Mouse (Mus musculus) CH12.LX (cell line): ENCODE results near the gene Hoxd4. TPM values are rescaled to one million over a fixed set of nuclear protein-coding genes. Genes with fewer than 3 reads are reported as not detected.

Source experiments
- DNase-seq: peaks from one replicate; pipeline ENCODE4 v3.0.0-alpha.2; 2013; ENCODE audit errors: extremely low read depth
- H3K27ac ChIP-seq: 2 replicates; pipeline ENCODE4 v1.5.1; 2012; ENCODE audit warnings: low read depth, mild to moderate bottlenecking, control low read depth, moderate library complexity; ENCODE audit not compliant: insufficient read depth
- H3K27me3 ChIP-seq: replicated peaks from 2 replicates; pipeline ENCODE3; 2012; ENCODE audit warnings: inconsistent platforms
- H3K36me3 ChIP-seq, 2 experiments: replicated peaks in 1 of 2; 2 replicates each; pipeline versions ENCODE3 to v1.6.1; 2012; ENCODE audit warnings: inconsistent platforms in 1 of 2, low read length in 1 of 2, mild to moderate bottlenecking in 1 of 2, mixed read lengths in 1 of 2, moderate library complexity in 1 of 2; ENCODE audit not compliant: control insufficient read depth in 1 of 2, insufficient read depth in 1 of 2
- H3K4me1 ChIP-seq, 2 experiments: 2 replicates each; pipeline ENCODE4 v1.6.1; 2012; ENCODE audit warnings: inconsistent platforms in 1 of 2, moderate library complexity in 1 of 2; ENCODE audit not compliant: insufficient read depth in 2 of 2, control insufficient read depth in 1 of 2
- H3K4me2 ChIP-seq: 2 replicates; pipeline ENCODE4 v1.6.1; 2012; ENCODE audit warnings: low read depth, mild to moderate bottlenecking, control low read depth; ENCODE audit not compliant: poor library complexity, insufficient read depth, severe bottlenecking
- H3K4me3 ChIP-seq, 3 experiments: fragments of 150-350 bp in 1 of 3; sonication (generic) in 1 of 3; replicated peaks in 1 of 3; 2 replicates each; pipeline versions ENCODE3 to v1.5.1; 2011 to 2012; ENCODE audit warnings: low read depth in 2 of 3, low read length in 2 of 3, mild to moderate bottlenecking in 2 of 3, moderate library complexity in 2 of 3, control low read depth in 1 of 3, improper control_type of control experiment in 1 of 3, inconsistent platforms in 1 of 3, mixed read lengths in 1 of 3; ENCODE audit not compliant: poor library complexity in 1 of 3
- H3K79me2 ChIP-seq: replicated peaks from 2 replicates; pipeline ENCODE4 v1.6.1; 2012; ENCODE audit warnings: mild to moderate bottlenecking, moderate library complexity; ENCODE audit not compliant: control insufficient read depth, poor library complexity, insufficient read depth, severe bottlenecking; ENCODE audit errors: extremely low read depth
- H3K9ac ChIP-seq: 2 replicates; pipeline ENCODE4 v1.6.1; 2012; ENCODE audit warnings: low read depth, mild to moderate bottlenecking, control low read depth, moderate library complexity; ENCODE audit not compliant: insufficient read depth
- H3K9me3 ChIP-seq: replicated peaks from 2 replicates; pipeline ENCODE3; 2012; ENCODE audit warnings: low read length, inconsistent platforms, mixed read lengths
- BHLHE40 ChIP-seq: IDR thresholded peaks from 2 replicates; pipeline ENCODE4 v1.6.1; 2011; ENCODE audit warnings: mild to moderate bottlenecking, low read depth, low read length, improper control_type of control experiment
- CHD2 ChIP-seq: IDR thresholded peaks from 2 replicates; pipeline ENCODE4 v1.6.1; 2011; ENCODE audit warnings: low read length, improper control_type of control experiment
- CTCF ChIP-seq, 2 experiments: IDR thresholded peaks in 1 of 2; conservative IDR thresholded peaks in 1 of 2; 2 replicates each; pipeline ENCODE4 v1.5.1; 2011 to 2012; ENCODE audit warnings: low read depth in 2 of 2, low read length in 2 of 2, improper control_type of control experiment in 1 of 2, inconsistent platforms in 1 of 2, mild to moderate bottlenecking in 1 of 2, moderate library complexity in 1 of 2
- E2F4 ChIP-seq: IDR thresholded peaks from 2 replicates; pipeline ENCODE4 v1.6.1; 2011; ENCODE audit warnings: low read depth, low read length, improper control_type of control experiment; ENCODE audit not compliant: insufficient replicate concordance
- EP300 ChIP-seq: IDR thresholded peaks from 2 replicates; pipeline ENCODE4 v1.6.1; 2011; ENCODE audit warnings: low read length, improper control_type of control experiment
- ETS1 ChIP-seq: conservative IDR thresholded peaks from 2 replicates; pipeline ENCODE4 v1.6.1; 2012; ENCODE audit warnings: low read depth, mild to moderate bottlenecking, inconsistent platforms, low read length, improper control_type of control experiment, moderate library complexity
- KAT2A ChIP-seq: IDR thresholded peaks from 2 replicates; pipeline ENCODE4 v1.6.1; 2012; ENCODE audit warnings: low read length, improper control_type of control experiment, inconsistent platforms; ENCODE audit not compliant: insufficient replicate concordance
- MAFK ChIP-seq: IDR thresholded peaks from 2 replicates; pipeline ENCODE4 v1.6.1; 2011; ENCODE audit warnings: low read length, improper control_type of control experiment; ENCODE audit not compliant: insufficient replicate concordance
- MAZ ChIP-seq: IDR thresholded peaks from 2 replicates; pipeline ENCODE4 v1.6.1; 2012; ENCODE audit warnings: low read depth, mild to moderate bottlenecking, inconsistent platforms, low read length, improper control_type of control experiment, moderate library complexity
- MYC ChIP-seq: IDR thresholded peaks from 2 replicates; pipeline ENCODE4 v1.6.1; 2011; ENCODE audit warnings: low read depth, mild to moderate bottlenecking, improper control_type of control experiment, low read length
- NELFE ChIP-seq: IDR thresholded peaks from 2 replicates; pipeline ENCODE4 v1.6.1; 2011; ENCODE audit warnings: low read depth, low read length, improper control_type of control experiment
- PAX5 ChIP-seq: IDR thresholded peaks from 2 replicates; pipeline ENCODE4 v1.6.1; 2012; ENCODE audit warnings: low read length, inconsistent platforms, mixed read lengths
- POLR2A ChIP-seq: IDR thresholded peaks from 2 replicates; pipeline ENCODE4 v1.6.1; 2011; ENCODE audit warnings: low read depth, mild to moderate bottlenecking, improper control_type of control experiment, low read length
- POLR2AphosphoS2 ChIP-seq: IDR thresholded peaks from 2 replicates; pipeline ENCODE4 v1.6.1; 2011; ENCODE audit warnings: low read depth, low read length, improper control_type of control experiment
- RCOR1 ChIP-seq: conservative IDR thresholded peaks from 2 replicates; pipeline ENCODE4 v1.6.1; 2012; ENCODE audit warnings: low read depth, mild to moderate bottlenecking, inconsistent platforms, low read length, improper control_type of control experiment
- SIN3A ChIP-seq: IDR thresholded peaks from 2 replicates; pipeline ENCODE4 v1.6.1; 2012; ENCODE audit warnings: low read length, improper control_type of control experiment, inconsistent platforms
- TBP ChIP-seq: conservative IDR thresholded peaks from 2 replicates; pipeline ENCODE4 v1.6.1; 2011; ENCODE audit warnings: low read depth, low read length, improper control_type of control experiment
- ZC3H11A ChIP-seq: IDR thresholded peaks from 2 replicates; pipeline ENCODE4 v1.6.1; 2012; ENCODE audit warnings: low read depth, mild to moderate bottlenecking, inconsistent platforms, low read length, improper control_type of control experiment
- ZKSCAN1 ChIP-seq: IDR thresholded peaks from 2 replicates; pipeline ENCODE4 v1.6.1; 2012; ENCODE audit warnings: low read depth, inconsistent platforms, low read length, improper control_type of control experiment, borderline replicate concordance
- ZNF384 ChIP-seq: IDR thresholded peaks from 2 replicates; pipeline ENCODE4 v1.6.1; 2012; ENCODE audit warnings: low read depth, low read length, improper control_type of control experiment, inconsistent platforms
- dilution Hi-C: fragments of 300-500 bp; cut with MboI; formaldehyde crosslinking; loops from 2 replicates; pipeline ENCODE4 v1.14.3; 2020; ENCODE audit warnings: low sequenced_read_pairs; ENCODE audit not compliant: extremely low pct_unique_long_range_greater_than_20kb, extremely low pct_ligation_motif_present
- in situ Hi-C: fragments of 300-500 bp; cut with MboI; formaldehyde crosslinking; loops from 3 replicates; pipeline ENCODE4 v1.14.3; 2019; ENCODE audit warnings: low sequenced_read_pairs, low pct_ligation_motif_present, low pct_unique_long_range_greater_than_20kb, mixed read lengths
- polyA plus RNA-seq: library from polyadenylated mRNA; unstranded; fragments of >175 nt; gene quantifications from 2 replicates; pipeline ENCODE4 v1.2.1, GENCODE M21; 2012; ENCODE audit warnings: low read depth; ENCODE audit not compliant: insufficient read length
- total RNA-seq, 2 experiments: library from RNA; depleted of rRNA; stranded (reverse); fragments of 300-350 nt in 1 of 2; fragments of >200 nt in 1 of 2; gene quantifications; 2 replicates each; pipeline ENCODE4 v1.2.3; 2012 to 2014

Hoxd4 gene
- total and polyA plus RNA-seq, 3 experiments = 6.0 to 9.8 (median 6.3) TPM

DNA sequence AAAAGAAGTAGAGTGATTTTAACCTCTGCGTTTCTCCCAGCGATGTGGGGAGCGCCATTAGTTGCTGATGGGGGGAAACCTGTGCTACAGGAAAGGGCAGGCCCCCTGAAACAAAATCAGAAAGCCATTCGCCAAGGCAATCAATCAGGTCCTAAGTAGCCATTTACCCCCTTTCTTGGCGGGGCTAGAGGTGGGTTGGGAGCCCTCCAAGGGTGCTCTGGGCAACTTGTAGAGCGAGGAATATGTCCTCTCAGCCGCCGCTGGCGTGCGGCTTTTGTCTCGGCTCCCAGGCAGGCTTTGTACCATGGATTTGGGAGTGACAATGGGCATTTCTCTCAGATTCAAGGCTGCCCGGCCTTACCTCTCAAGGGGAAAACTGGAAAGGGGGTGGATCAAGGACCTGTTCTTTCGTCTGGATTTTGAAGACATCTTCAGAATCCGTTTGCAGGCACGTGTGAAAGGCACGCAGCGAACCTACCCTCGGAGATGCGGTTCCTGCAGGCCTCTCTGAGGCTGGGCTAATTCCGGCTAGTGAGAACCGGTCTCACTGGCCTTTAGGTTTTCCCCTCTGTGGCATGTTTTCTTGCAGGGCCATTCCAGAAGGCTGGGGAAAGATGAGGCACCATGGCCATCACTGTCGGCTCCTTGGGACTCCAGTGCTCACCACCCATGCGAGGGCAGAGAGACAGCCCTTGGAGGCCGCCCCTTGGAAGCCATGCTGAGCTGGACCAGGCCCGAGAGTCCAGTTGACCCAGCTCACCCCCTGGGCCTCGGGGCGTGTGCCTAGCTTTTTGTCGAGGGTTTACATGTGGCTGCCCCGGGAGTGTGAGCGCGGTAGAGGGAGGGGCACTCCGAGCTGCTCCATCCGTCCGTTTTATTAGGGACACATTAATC lies 15.0 kb upstream of the Hoxd4 start:
- no peak overlapping the region for H3K4me3 ChIP-seq
- H3K4me2 ChIP-seq = no peak overlapping the region
- no peaks in the 10 kb centered on the region for H3K36me3 ChIP-seq
- peaks cover 19% of the 10 kb centered on the region for H3K9me3 ChIP-seq
- no peak for DNase-seq
- no peaks in the 10 kb centered on the region for H3K79me2 ChIP-seq
- H3K27ac ChIP-seq = no peak overlapping the region
- dilution Hi-C loops = no loop called here
- H3K27me3 ChIP-seq = no peaks in the 10 kb centered on the region
- H3K9ac ChIP-seq = no peak overlapping the region
- H3K4me1 ChIP-seq = no peaks in the 10 kb centered on the region
- TF ChIP-seq MYC (no peak), ZNF384 (no peak), ZKSCAN1 (no peak), CTCF (conservative IDR thresholded peaks at IDR 0.05 in 1 of 2, IDR thresholded peaks at IDR 0.05 in 1 of 2; ENCODE audit: low read depth in 2 of 2, low read length in 2 of 2) (no peak), CHD2 (no peak), PAX5 (no peak), EP300 (no peak), POLR2AphosphoS2 (no peak), SIN3A (no peak), E2F4 (no peak), BHLHE40 (no peak), MAFK (no peak), ETS1 (no peak), MAZ (no peak), NELFE (no peak)
- in situ Hi-C loops = loop anchor here (10.0 to 25.0 kb wide), 2 partner anchors 448 to 616 kb away; no protein-coding TSS in a partner anchor

DNA sequence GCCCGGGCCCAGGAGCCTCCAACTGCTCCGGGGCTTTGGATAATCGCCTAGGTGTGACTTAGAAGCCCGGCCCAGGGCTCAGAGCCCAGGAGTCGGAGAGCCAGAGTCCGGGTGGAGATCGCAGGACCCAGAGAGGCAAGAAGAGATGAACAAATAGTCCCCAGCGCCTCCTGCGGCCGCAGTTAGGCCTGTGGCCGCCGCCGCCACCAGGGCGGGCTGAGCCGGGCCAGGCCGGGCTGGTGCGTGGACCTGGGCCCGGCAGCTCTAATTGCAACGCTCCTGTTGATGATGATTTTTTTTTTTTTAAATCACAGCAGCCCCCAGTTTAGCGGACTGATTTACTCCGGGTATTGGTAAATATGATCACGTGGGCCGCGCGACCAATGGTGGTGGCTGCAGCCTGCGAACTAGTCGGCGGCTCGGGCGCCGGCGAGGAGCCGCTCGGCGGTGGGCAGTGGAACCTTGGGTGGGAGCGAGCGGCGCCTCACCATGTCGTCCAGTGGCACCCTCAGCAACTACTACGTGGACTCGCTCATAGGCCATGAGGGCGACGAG lies 14.1 kb upstream of the Hoxd4 start, which contains the start of gene Hoxd9:
TSS of gene Hoxd9 (plus strand) at position 161 of the 555 bp plus-strand sequence.
- Histone ChIP-seq H3K9ac (no peak within 1 kb of the TSS), H3K36me3 (no peaks in the 10 kb centered on the region), H3K4me1 (no peaks in the 10 kb centered on the region), H3K4me2 (no peak within 1 kb of the TSS), H3K27me3 (no peaks in the 10 kb centered on the region), H3K27ac (no peak within 1 kb of the TSS), H3K79me2 (no peaks in the 10 kb centered on the region), H3K9me3 (peaks cover 11% of the 10 kb centered on the region), H3K4me3 (no peak within 1 kb of the TSS)
- dilution Hi-C loops = no loop called here
- in situ Hi-C loops = loop anchor here (10.0 to 25.0 kb wide), 2 partner anchors 447 to 615 kb away; no protein-coding TSS in a partner anchor
- no peak for DNase-seq
- TF ChIP-seq BHLHE40 (no peak), KAT2A (no peak), ZC3H11A (no peak), RCOR1 (no peak), POLR2A (no peak), TBP (no peak)
